Mouse (Mus musculus) forebrain, embryonic 13.5 days (tissue): Measurements from ENCODE around the gene Ergic3. TPM values are rescaled to one million over a fixed set of nuclear protein-coding genes. Genes with fewer than 3 reads are reported as not detected.

Experiments
- polyA plus RNA-seq: library from polyadenylated mRNA; unstranded; fragments of >200 nt; fragmentation: Nextera tagmentation; extraction: Ambion mirVana; gene quantifications from 2 replicates; pipeline ENCODE4 v1.2.1, GENCODE M21; 2015

Gene Ergic3
- polyA plus RNA-seq, 1 experiment from 2014 or later, result 264 TPM

Other genes with a start within 250 kb of the Ergic3 start
- 5.1 and 5.8 TPM in 2 replicates for gene Mmp24, start 232.7 kb upstream of the Ergic3 start, polyA plus RNA-seq
- 19.4 and 20.3 TPM in 2 replicates for gene BC029722, start 188.6 kb upstream of the Ergic3 start, polyA plus RNA-seq
- 164 and 171 TPM in 2 replicates for gene Eif6, start 181.1 kb upstream of the Ergic3 start, polyA plus RNA-seq
- 0.35 and 0.54 TPM in 2 replicates for gene Fam83c, start 173.2 kb upstream of the Ergic3 start, polyA plus RNA-seq
- gene Uqcc1, start 77.7 kb upstream of the Ergic3 start, polyA plus RNA-seq, result 69.9 and 73.5 TPM in 2 replicates
- not detected in 2 replicates for gene Gm15557, start 67.3 kb upstream of the Ergic3 start, polyA plus RNA-seq
- gene Gdf5, start 62.7 kb upstream of the Ergic3 start, polyA plus RNA-seq, result 2.4 and 4.0 TPM in 2 replicates
- gene Cep250, start 51.6 kb upstream of the Ergic3 start, polyA plus RNA-seq, result 23.1 and 25.4 TPM in 2 replicates
- 1.3 TPM in 2 replicates for gene 6430550D23Rik, start 68 bp upstream of the Ergic3 start, polyA plus RNA-seq
- gene Fer1l4, start 44.9 kb downstream of the Ergic3 start, polyA plus RNA-seq, result not detected in 2 replicates
- gene Spag4, start 57.1 kb downstream of the Ergic3 start, polyA plus RNA-seq, result 5.2 and 7.0 TPM in 2 replicates
- 42.6 and 44.9 TPM in 2 replicates for gene Cpne1, start 103.9 kb downstream of the Ergic3 start, polyA plus RNA-seq
- 30.0 and 39.0 TPM in 2 replicates for gene Rbm12, start 103.9 kb downstream of the Ergic3 start, polyA plus RNA-seq
- 20.7 and 21.2 TPM in 2 replicates for gene Gm28036, start 119.0 kb downstream of the Ergic3 start, polyA plus RNA-seq
- gene Romo1, start 136.0 kb downstream of the Ergic3 start, polyA plus RNA-seq, result 389 and 451 TPM in 2 replicates
- 36.7 and 38.8 TPM in 2 replicates for gene Nfs1, start 136.1 kb downstream of the Ergic3 start, polyA plus RNA-seq
- 686 and 711 TPM in 2 replicates for gene Rbm39, start 172.2 kb downstream of the Ergic3 start, polyA plus RNA-seq
- 130 and 133 TPM in 2 replicates for gene Phf20, start 188.4 kb downstream of the Ergic3 start, polyA plus RNA-seq